Mouse (Mus musculus): ENCODE data around the gene Scfd2. TPM values are rescaled to one million over a fixed set of nuclear protein-coding genes. Genes with fewer than 3 reads are reported as not detected.

Gene Scfd2
- 20.1 and 20.9 TPM in 2 replicates for polyA plus RNA-seq (2015; fragmentation: Nextera tagmentation; extraction: Ambion mirVana)

- WGBS, result 6% methylated on average over 35 of the region's 35 CpGs
- Histone ChIP-seq H3K27me3 (replicated peaks; ENCODE audit: control insufficient read depth, insufficient read depth, low read length) (no peaks in the 10 kb centered on the region), H3K4me1 (ENCODE audit: control insufficient read depth, insufficient read depth, low read depth, low read length) (peaks cover 22% of the 10 kb centered on the region), H3K4me3 (ENCODE audit: low read length) (peak within 1 kb of the TSS; percentile 62), H3K9me3 (ENCODE audit: control insufficient read depth, low read length) (no peaks in the 10 kb centered on the region), H3K36me3 (ENCODE audit: control insufficient read depth, insufficient read depth, low read length) (no peaks in the 10 kb centered on the region), H3K27ac (ENCODE audit: low read depth, low read length) (peak within 1 kb of the TSS; percentile 11; the same call in 1 of the 2 replicates), H3K9ac (ENCODE audit: low read depth, low read length) (peak within 1 kb of the TSS; percentile 66), H3K4me2 (ENCODE audit: low read length) (peak within 1 kb of the TSS; percentile 96)
- ATAC-seq, result peak; percentile 91
These were observed at the start of gene Scfd2 for GRCm38 (mm10) chr5:74531630-74532280. Scfd2 (minus strand) TSS chr5:74531759.

GRCm38 (mm10) chr5:74571767-74572166 lies 40.2 kb upstream of the Scfd2 start:
- Histone ChIP-seq H3K9me3 (ENCODE audit: control insufficient read depth, low read length) (no peaks in the 10 kb centered on the region), H3K4me1 (ENCODE audit: control insufficient read depth, insufficient read depth, low read depth, low read length) (no peaks in the 10 kb centered on the region), H3K27me3 (replicated peaks; ENCODE audit: control insufficient read depth, insufficient read depth, low read length) (no peaks in the 10 kb centered on the region), H3K36me3 (ENCODE audit: control insufficient read depth, insufficient read depth, low read length) (peaks cover 10% of the 10 kb centered on the region; the same call in 1 of the 2 replicates), H3K9ac (ENCODE audit: low read depth, low read length) (no peak overlapping the region), H3K4me3 (ENCODE audit: low read length) (no peak overlapping the region), H3K4me2 (ENCODE audit: low read length) (no peak overlapping the region), H3K27ac (ENCODE audit: low read depth, low read length) (no peak overlapping the region)
- ATAC-seq, result no peak
- WGBS, result 92% methylated on average over 6 of the region's 6 CpGs

- Histone ChIP-seq H3K4me2 (ENCODE audit: low read length) (no peak overlapping the region), H3K27ac (ENCODE audit: low read depth, low read length) (no peak overlapping the region), H3K9me3 (ENCODE audit: control insufficient read depth, low read length) (no peaks in the 10 kb centered on the region), H3K27me3 (replicated peaks; ENCODE audit: control insufficient read depth, insufficient read depth, low read length) (no peaks in the 10 kb centered on the region), H3K4me3 (ENCODE audit: low read length) (no peak overlapping the region), H3K9ac (ENCODE audit: low read depth, low read length) (no peak overlapping the region), H3K36me3 (ENCODE audit: control insufficient read depth, insufficient read depth, low read length) (peaks cover 23% of the 10 kb centered on the region), H3K4me1 (ENCODE audit: control insufficient read depth, insufficient read depth, low read depth, low read length) (no peaks in the 10 kb centered on the region)
- no peak for ATAC-seq
- 92% methylated on average over 1 of the region's 1 CpGs for WGBS
These were observed 29.6 kb upstream of the Scfd2 start for GRCm38 (mm10) chr5:74561151-74561550.

GRCm38 (mm10) chr5:74549566-74549965 lies 18.0 kb upstream of the Scfd2 start:
- Histone ChIP-seq H3K36me3 (ENCODE audit: control insufficient read depth, insufficient read depth, low read length) (peaks cover 25% of the 10 kb centered on the region), H3K27ac (ENCODE audit: low read depth, low read length) (no peak overlapping the region), H3K9me3 (ENCODE audit: control insufficient read depth, low read length) (no peaks in the 10 kb centered on the region), H3K27me3 (replicated peaks; ENCODE audit: control insufficient read depth, insufficient read depth, low read length) (no peaks in the 10 kb centered on the region), H3K9ac (ENCODE audit: low read depth, low read length) (no peak overlapping the region), H3K4me2 (ENCODE audit: low read length) (no peak overlapping the region), H3K4me1 (ENCODE audit: control insufficient read depth, insufficient read depth, low read depth, low read length) (no peaks in the 10 kb centered on the region), H3K4me3 (ENCODE audit: low read length) (no peak overlapping the region)
- no peak for ATAC-seq
- 75% methylated on average over 8 of the region's 8 CpGs for WGBS

GRCm38 (mm10) chr5:74545606-74546005 lies 14.0 kb upstream of the Scfd2 start:
- ATAC-seq, result no peak
- WGBS, result 97% methylated on average over 4 of the region's 4 CpGs
- Histone ChIP-seq H3K27me3 (replicated peaks; ENCODE audit: control insufficient read depth, insufficient read depth, low read length) (no peaks in the 10 kb centered on the region), H3K27ac (ENCODE audit: low read depth, low read length) (no peak overlapping the region), H3K4me2 (ENCODE audit: low read length) (no peak overlapping the region), H3K4me1 (ENCODE audit: control insufficient read depth, insufficient read depth, low read depth, low read length) (no peaks in the 10 kb centered on the region), H3K9me3 (ENCODE audit: control insufficient read depth, low read length) (no peaks in the 10 kb centered on the region), H3K9ac (ENCODE audit: low read depth, low read length) (no peak overlapping the region), H3K4me3 (ENCODE audit: low read length) (no peak overlapping the region), H3K36me3 (ENCODE audit: control insufficient read depth, insufficient read depth, low read length) (peaks cover 25% of the 10 kb centered on the region)

GRCm38 (mm10) chr5:74536180-74536947 lies 4.8 kb upstream of the Scfd2 start:
- H3K27me3 ChIP-seq (replicated peaks; ENCODE audit: control insufficient read depth, insufficient read depth, low read length), result no peaks in the 10 kb centered on the region
- peaks cover 17% of the 10 kb centered on the region for H3K4me1 ChIP-seq (ENCODE audit: control insufficient read depth, insufficient read depth, low read depth, low read length)
- no peaks in the 10 kb centered on the region for H3K36me3 ChIP-seq (ENCODE audit: control insufficient read depth, insufficient read depth, low read length)
- peak overlapping the region; percentile 90; the same call in 1 of the 2 replicates for H3K27ac ChIP-seq (ENCODE audit: low read depth, low read length)
- H3K9me3 ChIP-seq (ENCODE audit: control insufficient read depth, low read length), result no peaks in the 10 kb centered on the region
- WGBS, result 47% methylated on average over 12 of the region's 12 CpGs
- peak overlapping the region; percentile 95 for H3K9ac ChIP-seq (ENCODE audit: low read depth, low read length)
- peak overlapping the region; percentile 72 for H3K4me2 ChIP-seq (ENCODE audit: low read length)
- peak overlapping the region; percentile 84 for H3K4me3 ChIP-seq (ENCODE audit: low read length)
- ATAC-seq, result no peak

- peak within 1 kb of the TSS; percentile 90 for H3K27ac ChIP-seq (ENCODE audit: low read depth, low read length)
- H3K4me1 ChIP-seq (ENCODE audit: control insufficient read depth, insufficient read depth, low read depth, low read length), result peaks cover 23% of the 10 kb centered on the region
- peak; percentile 91 for ATAC-seq
- no peaks in the 10 kb centered on the region for H3K36me3 ChIP-seq (ENCODE audit: control insufficient read depth, insufficient read depth, low read length)
- H3K4me3 ChIP-seq (ENCODE audit: low read length), result peak within 1 kb of the TSS; percentile 84
- under 1% methylated on average over 62 of the region's 73 CpGs for WGBS
- peak within 1 kb of the TSS; percentile 95 for H3K9ac ChIP-seq (ENCODE audit: low read depth, low read length)
- H3K9me3 ChIP-seq (ENCODE audit: control insufficient read depth, low read length), result no peaks in the 10 kb centered on the region
- no peaks in the 10 kb centered on the region for H3K27me3 ChIP-seq (replicated peaks; ENCODE audit: control insufficient read depth, insufficient read depth, low read length)
- peak within 1 kb of the TSS; percentile 72 for H3K4me2 ChIP-seq (ENCODE audit: low read length)
These were observed 3.9 kb upstream of the Scfd2 start, which contains the start of gene Fip1l1 for GRCm38 (mm10) chr5:74535240-74536021. Fip1l1 (plus strand) TSS chr5:74535449.

- Histone ChIP-seq H3K4me3 (ENCODE audit: low read length) (peak overlapping the region; percentile 62), H3K36me3 (ENCODE audit: control insufficient read depth, insufficient read depth, low read length) (no peaks in the 10 kb centered on the region), H3K27me3 (replicated peaks; ENCODE audit: control insufficient read depth, insufficient read depth, low read length) (no peaks in the 10 kb centered on the region), H3K9me3 (ENCODE audit: control insufficient read depth, low read length) (no peaks in the 10 kb centered on the region), H3K4me1 (ENCODE audit: control insufficient read depth, insufficient read depth, low read depth, low read length) (peaks cover 16% of the 10 kb centered on the region), H3K9ac (ENCODE audit: low read depth, low read length) (peak overlapping the region; percentile 58), H3K27ac (ENCODE audit: low read depth, low read length) (no peak overlapping the region), H3K4me2 (ENCODE audit: low read length) (peak overlapping the region; percentile 96)
- 19% methylated on average over 16 of the region's 16 CpGs for WGBS
- no peak for ATAC-seq
These were observed 774 bp downstream of the Scfd2 start for GRCm38 (mm10) chr5:74530785-74531184.

- peaks cover 14% of the 10 kb centered on the region for H3K4me1 ChIP-seq (ENCODE audit: control insufficient read depth, insufficient read depth, low read depth, low read length)
- no peak overlapping the region for H3K9ac ChIP-seq (ENCODE audit: low read depth, low read length)
- ATAC-seq, result no peak
- no peak overlapping the region for H3K4me2 ChIP-seq (ENCODE audit: low read length)
- H3K36me3 ChIP-seq (ENCODE audit: control insufficient read depth, insufficient read depth, low read length), result no peaks in the 10 kb centered on the region
- H3K4me3 ChIP-seq (ENCODE audit: low read length), result no peak overlapping the region
- no peak overlapping the region for H3K27ac ChIP-seq (ENCODE audit: low read depth, low read length)
- no peaks in the 10 kb centered on the region for H3K27me3 ChIP-seq (replicated peaks; ENCODE audit: control insufficient read depth, insufficient read depth, low read length)
- no peaks in the 10 kb centered on the region for H3K9me3 ChIP-seq (ENCODE audit: control insufficient read depth, low read length)
- WGBS, result 87% methylated on average over 5 of the region's 5 CpGs
These were observed 4.5 kb downstream of the Scfd2 start for GRCm38 (mm10) chr5:74527025-74527424.
